Mouse (Mus musculus): ENCODE measurements around the gene Nacc1.

GRCm38 (mm10) chr8:84698288-84698687, 10.6 kb upstream of the Nacc1 start:
- no peak for TF ChIP-seq POLR2A (IDR thresholded peaks at IDR 0.05; ENCODE audit: extremely low read depth, insufficient read depth, low read length)
- TF ChIP-seq CTCF (IDR thresholded peaks at IDR 0.05; ENCODE audit: low read depth, low read length) = no peak

Measured in liver, adult 2 months (tissue).